Comparison of ENCODE assay signal across 30 mouse cellular contexts in genomic region chr10:21902152-21903140, GRCm38 (mm10). TPM values are rescaled to one million over a fixed set of nuclear protein-coding genes. Genes with fewer than 3 reads are reported as not detected.
DNase-seq lines count a peak whose midpoint lies in the region; ATAC-seq and TF ChIP-seq lines count a peak whose summit lies in the region.
"Had no signal": no experiment of that assay in that cellular context is flagged by ENCODE, and none has a peak within 500 bp of the region (broad histone marks: within the 10 kb centered on the region; RNA-seq: fewer than 3 reads in every experiment).

No protein-coding gene starts in this region.

- DNase-seq in heart, adult 11 months = peak; percentile 91
- DNase-seq in heart, embryonic 10.5 days (ENCODE audit: low spot score) = no peak
- DNase-seq in kidney, adult 2 months = peak; percentile 43
- DNase-seq in kidney, adult 8-10 months = no peak
- DNase-seq in lung, postnatal 0 days (ENCODE audit: low spot score) = peak; percentile 16
- no peak for DNase-seq in lung, postnatal 4 days
- peak; percentile 26 for DNase-seq in telencephalon, adult 2 months (ENCODE audit: low read depth, low spot score)
- no peak for DNase-seq in hindbrain, postnatal 0 days (ENCODE audit: low spot score)
- DNase-seq: adrenal gland, adult 2 months; adrenal gland, postnatal 36 days; cerebellum, adult 2 months; cerebellum, postnatal 14 days; gastrocnemius, postnatal 25 days; kidney, postnatal 14 days; lung, embryonic 14.5 days; right cerebral cortex, postnatal 25 days; thymus, adult 18-20 months; thymus, postnatal 25 days had no signal

- H3K9ac ChIP-seq in lung, postnatal 0 days (replicated peaks; ENCODE audit: low read depth) = no peak overlapping the region
- no peak overlapping the region for H3K9ac ChIP-seq in hindbrain, postnatal 0 days (replicated peaks; ENCODE audit: low read length)
- H3K9ac ChIP-seq: limb, embryonic 12.5 days; liver, embryonic 15.5 days; lung, embryonic 14.5 days; midbrain, embryonic 15.5 days; neural tube, embryonic 15.5 days had no signal

- H3K27ac ChIP-seq in heart, embryonic 10.5 days = no peak overlapping the region
- H3K27ac ChIP-seq in kidney, adult 2 months (ENCODE audit: insufficient read depth, low read depth, low read length) = no peak overlapping the region
- no peak overlapping the region for H3K27ac ChIP-seq in lung, postnatal 0 days (ENCODE audit: low read length)
- no peak overlapping the region for H3K27ac ChIP-seq in hindbrain, postnatal 0 days
- H3K27ac ChIP-seq: left cerebral cortex, adult 2 months; limb, embryonic 12.5 days; liver, embryonic 15.5 days; midbrain, embryonic 10.5 days; midbrain, embryonic 15.5 days; neural tube, embryonic 15.5 days had no signal

- H3K4me2 ChIP-seq in lung, postnatal 0 days (replicated peaks; ENCODE audit: low read depth, low read length) = no peak overlapping the region
- no peak overlapping the region for H3K4me2 ChIP-seq in hindbrain, postnatal 0 days (ENCODE audit: low read depth, low read length)
- H3K4me2 ChIP-seq: limb, embryonic 12.5 days; liver, embryonic 15.5 days; lung, embryonic 14.5 days; midbrain, embryonic 15.5 days; neural tube, embryonic 15.5 days had no signal

- no peaks in the 10 kb centered on the region for H3K36me3 ChIP-seq in heart, embryonic 10.5 days
- no peaks in the 10 kb centered on the region for H3K36me3 ChIP-seq in kidney, adult 2 months (ENCODE audit: control insufficient read depth, insufficient read depth, low read length)
- no peaks in the 10 kb centered on the region for H3K36me3 ChIP-seq in lung, postnatal 0 days (ENCODE audit: insufficient read depth, low read length)
- H3K36me3 ChIP-seq in hindbrain, postnatal 0 days (ENCODE audit: insufficient read depth, low read length) = no peaks in the 10 kb centered on the region; the same call in 1 of the 2 replicates
- H3K36me3 ChIP-seq: limb, embryonic 12.5 days; liver, embryonic 15.5 days; midbrain, embryonic 10.5 days; midbrain, embryonic 15.5 days; neural tube, embryonic 15.5 days had no signal

- no peaks in the 10 kb centered on the region for H3K9me3 ChIP-seq in heart, embryonic 10.5 days
- no peaks in the 10 kb centered on the region for H3K9me3 ChIP-seq in lung, postnatal 0 days (ENCODE audit: low read length)
- no peaks in the 10 kb centered on the region for H3K9me3 ChIP-seq in hindbrain, postnatal 0 days (ENCODE audit: low read length)
- H3K9me3 ChIP-seq: liver, embryonic 15.5 days; midbrain, embryonic 15.5 days; neural tube, embryonic 15.5 days had no signal

- H3K4me1 ChIP-seq in heart, embryonic 10.5 days = no peaks in the 10 kb centered on the region
- H3K4me1 ChIP-seq in kidney, adult 2 months (ENCODE audit: control insufficient read depth, insufficient read depth, low read length) = no peaks in the 10 kb centered on the region
- H3K4me1 ChIP-seq in lung, postnatal 0 days (ENCODE audit: insufficient read depth, low read depth, low read length) = no peaks in the 10 kb centered on the region
- H3K4me1 ChIP-seq in hindbrain, postnatal 0 days (ENCODE audit: insufficient read depth, low read length) = no peaks in the 10 kb centered on the region; the same call in 1 of the 2 replicates
- H3K4me1 ChIP-seq: liver, embryonic 15.5 days; midbrain, embryonic 10.5 days; midbrain, embryonic 15.5 days; neural tube, embryonic 15.5 days had no signal

- TF ChIP-seq POLR2A in kidney, adult 2 months (IDR thresholded peaks at IDR 0.05; ENCODE audit: low read depth, low read length) = no peak

- no peak overlapping the region for H3K4me3 ChIP-seq in heart, embryonic 10.5 days
- H3K4me3 ChIP-seq in kidney, adult 2 months (ENCODE audit: insufficient read depth, low read depth, low read length) = no peak overlapping the region
- H3K4me3 ChIP-seq in lung, postnatal 0 days (ENCODE audit: low read depth, low read length) = no peak overlapping the region
- H3K4me3 ChIP-seq in hindbrain, postnatal 0 days (ENCODE audit: low read length) = no peak overlapping the region
- H3K4me3 ChIP-seq: erythroblast, embryonic 14.5 days; left cerebral cortex, adult 2 months; limb, embryonic 12.5 days; liver, embryonic 15.5 days; midbrain, embryonic 10.5 days; midbrain, embryonic 15.5 days; neural tube, embryonic 15.5 days had no signal

- no peaks in the 10 kb centered on the region for H3K27me3 ChIP-seq in heart, embryonic 10.5 days (ENCODE audit: insufficient read depth, poor library complexity, severe bottlenecking)
- H3K27me3 ChIP-seq in kidney, adult 2 months (replicated peaks; ENCODE audit: control insufficient read depth, insufficient read depth, low read length) = no peaks in the 10 kb centered on the region
- H3K27me3 ChIP-seq in lung, postnatal 0 days (replicated peaks; ENCODE audit: insufficient read depth, low read length) = no peaks in the 10 kb centered on the region
- H3K27me3 ChIP-seq in hindbrain, postnatal 0 days (ENCODE audit: insufficient read depth, low read length) = no peaks in the 10 kb centered on the region
- H3K27me3 ChIP-seq: limb, embryonic 12.5 days; liver, embryonic 15.5 days; midbrain, embryonic 15.5 days; neural tube, embryonic 15.5 days had no signal

- peak; percentile 56 for ATAC-seq in lung, postnatal 0 days
- no peak for ATAC-seq in hindbrain, postnatal 0 days
- ATAC-seq: activated CD4-positive, CD25-positive, alpha-beta regulatory T cell, adult 4 months; CD4-positive, CD25-positive, alpha-beta regulatory T cell, adult 4 months; forebrain, embryonic 16.5 days; hindbrain, embryonic 16.5 days; intestine, embryonic 16.5 days; midbrain, embryonic 15.5 days had no signal

- TF ChIP-seq CTCF in kidney, adult 2 months (conservative IDR thresholded peaks at IDR 0.05; ENCODE audit: insufficient read depth, insufficient read length, low read depth, low read length) = no peak
- TF ChIP-seq CTCF in lung, postnatal 0 days (IDR thresholded peaks at IDR 0.05) = no peak
- TF ChIP-seq CTCF in hindbrain, postnatal 0 days (IDR thresholded peaks at IDR 0.05; ENCODE audit: low read depth) = no peak

- peak; percentile 87 for TF ChIP-seq EP300 in lung, postnatal 0 days (IDR thresholded peaks at IDR 0.05)

- WGBS in heart, embryonic 10.5 days = 86% methylated on average over 10 of the region's 10 CpGs
- 61% methylated on average over 10 of the region's 10 CpGs for WGBS in kidney, adult 2 months
- 68% methylated on average over 10 of the region's 10 CpGs for WGBS in lung, postnatal 0 days
- WGBS in hindbrain, postnatal 0 days = 91% methylated on average over 10 of the region's 10 CpGs

RNA-seq across cellular contexts. Expression of gene Sgk1, which starts 20.5 kb away (rescaled TPM):
- 20.5 and 22.8 TPM in 2 replicates for polyA plus RNA-seq in heart, embryonic 10.5 days (2016; fragmentation: Nextera tagmentation; extraction: Ambion mirVana)
- 73.3 and 76.5 TPM in 2 replicates for polyA plus RNA-seq in kidney, adult 2 months (2012; rRNA removed)
- polyA plus RNA-seq in lung, postnatal 0 days (2015; fragmentation: Nextera tagmentation; extraction: Ambion mirVana) = 86.9 and 130 TPM in 2 replicates
- total RNA-seq in hindbrain, postnatal 0 days (2014; rRNA removed) = 71.8 and 75.1 TPM in 2 replicates
- polyA plus RNA-seq in hindbrain, postnatal 0 days (2015; fragmentation: Nextera tagmentation; extraction: Ambion mirVana) = 57.1 and 57.5 TPM in 2 replicates

Comparison
In these comparisons a context has a peak if more than half of its experiments do, and no peak if none do; other contexts are left out.
1. DNase-seq: peak in heart, adult 11 months (single experiment), kidney, adult 2 months (single experiment), lung, postnatal 0 days (single experiment) and telencephalon, adult 2 months (single experiment); none in heart, embryonic 10.5 days (single experiment), kidney, adult 8-10 months (0 of 2), lung, postnatal 4 days (0 of 2) and hindbrain, postnatal 0 days (single experiment).